Mouse (Mus musculus): ENCODE results near the gene Padi1.

DNA sequence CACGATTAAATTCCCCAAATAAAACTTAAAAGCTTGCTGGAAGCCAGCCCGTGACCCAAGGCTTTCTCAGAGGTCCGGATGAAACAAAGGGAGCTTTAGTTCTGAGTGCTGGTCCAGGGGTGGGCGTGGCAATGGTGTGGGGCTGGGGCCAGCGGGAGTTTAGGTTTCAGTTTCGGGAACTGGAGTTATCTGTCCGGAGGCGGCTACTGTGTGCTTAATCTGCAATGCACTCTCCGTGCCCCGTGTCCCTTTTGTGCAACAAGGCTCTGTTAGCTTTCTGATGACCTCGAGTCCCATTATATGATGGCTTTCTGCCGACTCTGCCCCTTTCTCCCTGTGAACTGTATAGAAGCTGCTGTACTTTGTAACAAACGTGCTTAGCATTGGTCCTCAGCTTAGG, 75.1 kb downstream of the Padi1 start:
- TF ChIP-seq GATA1 (IDR thresholded peaks at IDR 0.05; ENCODE audit: borderline replicate concordance, low read length) (no peak), FLI1 (IDR thresholded peaks at IDR 0.05; ENCODE audit: low read length) (no peak)
